20 mouse cellular contexts compared by ENCODE assay signal in genomic region chr14:99453916-99454315, GRCm38 (mm10).
"Had no signal": no experiment of that assay in that cellular context is flagged by ENCODE, and none has a peak within 500 bp of the region (broad histone marks: within the 10 kb centered on the region; RNA-seq: fewer than 3 reads in every experiment).

No protein-coding gene starts in this region.

- ATAC-seq: intestine, postnatal 0 days; liver, postnatal 0 days; lung, postnatal 0 days had no signal

- H3K4me3 ChIP-seq: layer of hippocampus, adult 2 months; left cerebral cortex, adult 2 months; limb, embryonic 12.5 days; limb, embryonic 15.5 days had no signal

- DNase-seq: kidney, adult 2 months; kidney, postnatal 25 days; layer of hippocampus, adult 9-11 months; left cerebral cortex, postnatal 4 days; liver, postnatal 0 days; lung, embryonic 14.5 days; midbrain, embryonic 14.5 days; right cerebral cortex, postnatal 25 days; thymus, postnatal 25 days had no signal

- H3K4me2 ChIP-seq: limb, embryonic 12.5 days; limb, embryonic 15.5 days; liver, embryonic 11.5 days; lung, embryonic 14.5 days; midbrain, embryonic 11.5 days had no signal

- H3K27me3 ChIP-seq: limb, embryonic 12.5 days; limb, embryonic 15.5 days had no signal

- H3K9ac ChIP-seq: limb, embryonic 12.5 days; limb, embryonic 15.5 days; liver, embryonic 14.5 days; liver, postnatal 0 days; lung, embryonic 14.5 days had no signal

- H3K9me3 ChIP-seq: limb, embryonic 12.5 days; limb, embryonic 15.5 days had no signal

- H3K36me3 ChIP-seq: limb, embryonic 12.5 days; limb, embryonic 15.5 days had no signal

- H3K4me1 ChIP-seq: limb, embryonic 15.5 days had no signal

- H3K27ac ChIP-seq: kidney, postnatal 0 days; layer of hippocampus, adult 2 months; left cerebral cortex, adult 2 months; limb, embryonic 12.5 days; limb, embryonic 15.5 days; liver, embryonic 14.5 days; macrophage had no signal
